Mouse (Mus musculus) limb, embryonic 14.5 days (tissue): ENCODE data around the gene Fhad1. TPM values are rescaled to one million over a fixed set of nuclear protein-coding genes. Genes with fewer than 3 reads are reported as not detected.

Experiments used
- ATAC-seq: fragments of 200-750 bp; cut with Nextera tagmentation; 2 replicates; pipeline ENCODE4 v1.8.0; 2017; ENCODE audit warnings: low read depth, moderate number of reproducible peaks, moderate TSS enrichment; ENCODE audit not compliant: low FRiP score
- DNase-seq: peaks from one replicate; pipeline ENCODE4 v3.0.0-alpha.2; 2015; ENCODE audit warnings: low spot score
- H3K27ac ChIP-seq: fragments of 300-500 bp; sonication (generic); replicated peaks from 2 replicates; pipeline ENCODE4 v1.5.1; 2014; ENCODE audit warnings: low read depth, mild to moderate bottlenecking, low read length, moderate library complexity, mixed read lengths
- H3K27me3 ChIP-seq: fragments of 300-500 bp; sonication (generic); 2 replicates; pipeline ENCODE4 v1.6.1; 2014; ENCODE audit warnings: low read length, mixed read lengths; ENCODE audit not compliant: control insufficient read depth, insufficient read depth
- H3K36me3 ChIP-seq: fragments of 300-500 bp; sonication (generic); 2 replicates; pipeline ENCODE4 v1.6.1; 2014; ENCODE audit warnings: mild to moderate bottlenecking, low read length, moderate library complexity, mixed read lengths; ENCODE audit not compliant: control insufficient read depth, insufficient read depth
- H3K4me1 ChIP-seq: fragments of 300-500 bp; sonication (generic); 2 replicates; pipeline ENCODE4 v1.6.1; 2014; ENCODE audit warnings: antibody characterized with exemption, low read length, mixed read lengths; ENCODE audit not compliant: control insufficient read depth, insufficient read depth
- H3K4me2 ChIP-seq: fragments of 300-500 bp; sonication (generic); replicated peaks from 2 replicates; pipeline ENCODE4 v1.6.1; 2014; ENCODE audit warnings: low read depth, mild to moderate bottlenecking, low read length, moderate library complexity; ENCODE audit not compliant: severe bottlenecking
- H3K4me3 ChIP-seq: fragments of 300-500 bp; sonication (generic); replicated peaks from 2 replicates; pipeline ENCODE4 v1.5.1; 2014; ENCODE audit warnings: low read length
- H3K9ac ChIP-seq: fragments of 300-500 bp; sonication (generic); 2 replicates; pipeline ENCODE4 v1.6.1; 2014; ENCODE audit warnings: mild to moderate bottlenecking, low read depth, low read length, moderate library complexity; ENCODE audit not compliant: severe bottlenecking
- H3K9me3 ChIP-seq: fragments of 300-500 bp; sonication (generic); 2 replicates; pipeline ENCODE4 v1.6.1; 2016; ENCODE audit warnings: low read length; ENCODE audit not compliant: control insufficient read depth
- POLR2A ChIP-seq: fragments of 200-500 bp; IDR thresholded peaks from 2 replicates; pipeline ENCODE4 v1.8.0; 2012; ENCODE audit warnings: inconsistent platforms, mild to moderate bottlenecking, moderate library complexity, borderline replicate concordance; ENCODE audit not compliant: insufficient read depth, insufficient read length; ENCODE audit errors: extremely low read depth
- WGBS: fragments of 180-500 bp; shearing (Covaris S2); extraction: QIAGEN DNeasy Blood & Tissue Kit; methylation state at CpG from one replicate; pipeline ENCODE4 v1.1.7; 2014; 5-methylcytosine and 5-hydroxymethylcytosine counted together
- polyA plus RNA-seq, 2 experiments: library from polyadenylated mRNA; depleted of rRNA in 1 of 2; stranded (reverse) in 1 of 2; unstranded in 1 of 2; fragments of >200 nt; fragmentation: Nextera tagmentation in 1 of 2; extraction: Ambion mirVana in 1 of 2; gene quantifications; 2 replicates each; pipeline versions ENCODE4 v1.2.1 to v1.2.3; 2012 to 2014

The Fhad1 gene
- polyA plus RNA-seq, 2 experiments, result 2.7 to 3.1 TPM

DNA sequence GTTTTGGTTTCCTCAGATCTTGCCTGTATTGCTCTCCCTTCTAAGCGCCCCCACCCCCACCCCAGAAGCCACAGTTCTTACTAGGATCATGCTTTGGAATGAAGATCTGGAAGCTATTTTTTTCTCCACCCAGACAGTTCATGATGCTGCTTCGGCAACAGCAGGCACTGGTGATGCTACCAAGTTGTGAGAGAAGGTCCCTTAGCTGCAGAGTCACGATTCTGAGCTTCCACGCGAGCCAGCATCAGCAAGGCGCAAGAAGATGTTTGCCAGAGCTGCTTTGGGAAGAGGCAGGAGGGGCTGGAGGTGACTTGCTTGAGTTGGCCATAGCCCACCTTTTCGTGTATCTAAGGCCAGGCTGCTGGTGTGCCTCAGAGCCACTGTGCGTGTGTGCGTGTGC, 129.4 kb downstream of the Fhad1 start:
- Histone ChIP-seq H3K36me3 (no peaks in the 10 kb centered on the region), H3K4me3 (no peak overlapping the region), H3K9me3 (no peaks in the 10 kb centered on the region), H3K27me3 (no peaks in the 10 kb centered on the region), H3K4me2 (no peak overlapping the region), H3K27ac (no peak overlapping the region), H3K9ac (no peak overlapping the region), H3K4me1 (peaks cover 6% of the 10 kb centered on the region; the same call in 1 of the 2 replicates)
- TF ChIP-seq POLR2A, result no peak
- DNase-seq (no peak), ATAC-seq (no peak)
- 64% methylated on average over 9 of the region's 9 CpGs for WGBS

DNA sequence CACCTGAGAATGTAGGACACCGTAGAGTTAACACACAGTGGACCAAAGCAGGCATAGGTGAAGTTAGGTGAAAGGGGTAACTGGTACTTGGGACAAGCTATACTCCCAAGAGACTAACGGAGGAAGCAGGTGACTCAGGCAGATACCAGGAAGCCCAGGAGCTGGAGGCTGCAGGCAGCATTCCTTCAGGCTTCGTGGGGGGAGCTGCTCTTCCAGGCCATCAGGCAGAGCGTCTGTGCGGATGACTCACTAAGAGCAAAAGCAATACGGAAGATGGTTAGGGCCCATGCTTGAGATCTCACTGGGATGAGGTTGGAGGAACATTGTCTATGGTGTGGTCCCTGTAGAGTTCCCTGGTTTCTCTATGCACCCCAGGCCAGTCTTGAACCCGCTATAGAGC, 132.0 kb downstream of the Fhad1 start:
- Histone ChIP-seq H3K4me3 (no peak overlapping the region), H3K9me3 (no peaks in the 10 kb centered on the region), H3K9ac (no peak overlapping the region), H3K4me1 (peaks cover 6% of the 10 kb centered on the region; the same call in 1 of the 2 replicates), H3K36me3 (no peaks in the 10 kb centered on the region), H3K27ac (no peak overlapping the region), H3K4me2 (no peak overlapping the region), H3K27me3 (no peaks in the 10 kb centered on the region)
- 77% methylated on average over 7 of the region's 7 CpGs for WGBS
- TF ChIP-seq POLR2A, result no peak
- ATAC-seq (no peak), DNase-seq (no peak)

- no peak for ATAC-seq
- H3K4me1 ChIP-seq, result peaks cover 6% of the 10 kb centered on the region; the same call in 1 of the 2 replicates
- TF ChIP-seq POLR2A, result no peak
- no peak overlapping the region for H3K9ac ChIP-seq
- no peak for DNase-seq
- no peak overlapping the region for H3K4me2 ChIP-seq
- H3K4me3 ChIP-seq, result no peak overlapping the region
- H3K27me3 ChIP-seq, result no peaks in the 10 kb centered on the region
- WGBS, result 73% methylated on average over 5 of the region's 5 CpGs
- no peak overlapping the region for H3K27ac ChIP-seq
- H3K36me3 ChIP-seq, result no peaks in the 10 kb centered on the region
- no peaks in the 10 kb centered on the region for H3K9me3 ChIP-seq
Observed at GRCm38 (mm10) chr4:141881950-141882349, 132.9 kb downstream of the Fhad1 start.

GRCm38 (mm10) chr4:141881289-141881914, 133.5 kb downstream of the Fhad1 start:
- 53% methylated on average over 10 of the region's 10 CpGs for WGBS
- no peak for DNase-seq
- no peaks in the 10 kb centered on the region for H3K9me3 ChIP-seq
- peaks cover 4% of the 10 kb centered on the region; the same call in 1 of the 2 replicates for H3K4me1 ChIP-seq
- TF ChIP-seq POLR2A, result no peak
- H3K9ac ChIP-seq, result no peak overlapping the region
- H3K27me3 ChIP-seq, result no peaks in the 10 kb centered on the region
- H3K36me3 ChIP-seq, result no peaks in the 10 kb centered on the region
- ATAC-seq, result no peak
- H3K4me2 ChIP-seq, result no peak overlapping the region
- no peak overlapping the region for H3K4me3 ChIP-seq
- H3K27ac ChIP-seq, result no peak overlapping the region

DNA sequence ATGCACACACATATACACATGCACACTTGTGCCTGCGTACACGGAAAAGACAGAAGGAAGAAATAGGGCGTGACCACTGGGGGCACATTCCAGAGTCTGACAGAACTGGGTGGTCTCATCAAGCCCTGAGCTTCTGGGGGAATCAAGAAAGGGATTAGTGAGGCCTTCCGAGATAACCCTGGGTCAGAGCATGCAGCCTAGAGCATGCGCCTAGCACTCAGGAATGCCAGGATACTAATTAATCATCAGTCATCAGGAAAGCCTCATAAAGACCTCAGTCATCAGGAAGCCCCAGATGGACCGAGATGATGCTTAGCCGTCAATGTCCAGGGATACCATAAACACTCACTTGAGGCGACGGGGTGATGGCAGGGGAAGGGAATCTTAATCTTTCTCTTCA, 135.0 kb downstream of the Fhad1 start:
- ATAC-seq, result no peak
- Histone ChIP-seq H3K9ac (no peak overlapping the region), H3K36me3 (no peaks in the 10 kb centered on the region), H3K9me3 (no peaks in the 10 kb centered on the region), H3K4me2 (no peak overlapping the region), H3K4me1 (0 out of 2 replicates have a peak, but pooled peaks cover 5% of the 10 kb centered on the region), H3K4me3 (no peak overlapping the region), H3K27ac (no peak overlapping the region), H3K27me3 (no peaks in the 10 kb centered on the region)
- TF ChIP-seq POLR2A, result no peak
- DNase-seq, result no peak
- 28% methylated on average over 9 of the region's 9 CpGs for WGBS
